Mouse (Mus musculus) bone marrow, adult 2 months (tissue): ENCODE results near the gene Rxfp4.
A peak's percentile ranks its signal among the peaks of the same experiment; 100 is the strongest.

Experiments used
- CTCF ChIP-seq: fragments of 200-500 bp; IDR thresholded peaks from 2 replicates; pipeline ENCODE4 v1.5.1; 2011; ENCODE audit warnings: low read length, control low read depth; ENCODE audit not compliant: control insufficient read depth, insufficient read depth
- POLR2A ChIP-seq: fragments of 200-500 bp; IDR thresholded peaks from 2 replicates; pipeline ENCODE4 v1.6.1; 2011; ENCODE audit warnings: low read depth, mild to moderate bottlenecking, control low read depth, low read length, borderline replicate concordance; ENCODE audit not compliant: control insufficient read depth

GRCm38 (mm10) chr3:88603714-88604161, 49.2 kb downstream of the Rxfp4 start:
- TF ChIP-seq CTCF: peak; percentile 83
- no peak for TF ChIP-seq POLR2A
